Mouse (Mus musculus) adrenal gland, postnatal 14 days (tissue): ENCODE results near the gene Olfr9. TPM values are rescaled to one million over a fixed set of nuclear protein-coding genes. Genes with fewer than 3 reads are reported as not detected.
"Not testable (repeated sequence)": the region's sequence is repeated elsewhere in the genome, so short reads cannot be mapped to it uniquely, and the experiment has no call there.

Source experiments
- DNase-seq: peaks from one replicate; pipeline ENCODE4 v3.0.0; 2021; ENCODE audit warnings: mixed read lengths
- total RNA-seq: library from RNA; stranded (reverse); gene quantifications from 2 replicates; pipeline ENCODE4 v1.2.3, GENCODE M21; 2021

The Olfr9 gene
- total RNA-seq, 1 experiment from 2014 or later, result not detected

GRCm38 (mm10) chr10:129004032-129004920 is 15.0 kb downstream of the Olfr9 start:
- DNase-seq, result no peak

- DNase-seq, result no peak
Observed at GRCm38 (mm10) chr10:129010288-129010841, 21.1 kb downstream of the Olfr9 start, which contains the start of gene Olfr763. Gene Olfr763 (plus strand): TSS chr10:129010791.

- not testable (repeated sequence) for DNase-seq
Observed at GRCm38 (mm10) chr10:129011511-129011910, 22.3 kb downstream of the Olfr9 start.

- DNase-seq, result no peak
Observed at GRCm38 (mm10) chr10:129014477-129014876, 25.2 kb downstream of the Olfr9 start.

- DNase-seq, result no peak
Observed at GRCm38 (mm10) chr10:129023319-129023718, 34.1 kb downstream of the Olfr9 start.

- DNase-seq, result peak; percentile 39
Observed at GRCm38 (mm10) chr10:129026018-129026662, 36.9 kb downstream of the Olfr9 start.

GRCm38 (mm10) chr10:129028343-129028742 is 39.1 kb downstream of the Olfr9 start:
- no peak for DNase-seq

GRCm38 (mm10) chr10:129039796-129040195 is 50.6 kb downstream of the Olfr9 start, which contains the start of gene Olfr764-ps1:
Gene Olfr764-ps1 (minus strand): TSS chr10:129039896.
- DNase-seq, result no peak

Other genes with a start within 250 kb of the Olfr9 start
- gene Dgka, start 244.6 kb upstream of the Olfr9 start, total RNA-seq, result 14.3 and 36.2 TPM in 2 replicates
- 22.3 and 29.1 TPM in 2 replicates for gene Pym1, start 241.5 kb upstream of the Olfr9 start, total RNA-seq
- gene Mmp19, start 198.5 kb upstream of the Olfr9 start, total RNA-seq, result 24.6 and 30.9 TPM in 2 replicates
- gene Dnajc14, start 185.4 kb upstream of the Olfr9 start, total RNA-seq, result 60.0 and 60.9 TPM in 2 replicates
- 10.3 and 11.8 TPM in 2 replicates for gene Tmem198b, start 185.1 kb upstream of the Olfr9 start, total RNA-seq
- gene Sarnp, start 172.1 kb upstream of the Olfr9 start, total RNA-seq, result 60.7 and 62.6 TPM in 2 replicates
- gene Ormdl2, start 167.8 kb upstream of the Olfr9 start, total RNA-seq, result 31.2 and 32.5 TPM in 2 replicates
- gene Gdf11, start 97.7 kb upstream of the Olfr9 start, total RNA-seq, result 3.0 and 3.9 TPM in 2 replicates
- gene Cd63, start 88.4 kb upstream of the Olfr9 start, total RNA-seq, result 217 and 234 TPM in 2 replicates
- 10.9 and 15.5 TPM in 2 replicates for gene Rdh5, start 66.5 kb upstream of the Olfr9 start, total RNA-seq
- gene Bloc1s1, start 65.4 kb upstream of the Olfr9 start, total RNA-seq, result 220 TPM in 2 replicates
- 18.7 and 19.0 TPM in 2 replicates for gene Itga7, start 55.6 kb upstream of the Olfr9 start, total RNA-seq
- gene Mettl7b, start 28.4 kb upstream of the Olfr9 start, total RNA-seq, result 0.83 and 37.1 TPM in 2 replicates
- not detected in 2 replicates for gene Olfr763, start 21.4 kb downstream of the Olfr9 start, total RNA-seq
- gene Olfr764-ps1, start 50.5 kb downstream of the Olfr9 start, total RNA-seq, result not detected in 2 replicates
- gene Olfr765, start 60.6 kb downstream of the Olfr9 start, total RNA-seq, result not detected in 2 replicates
- gene Olfr766-ps1, start 79.5 kb downstream of the Olfr9 start, total RNA-seq, result not detected in 2 replicates
- not detected in 2 replicates for gene Olfr767, start 93.5 kb downstream of the Olfr9 start, total RNA-seq
- not detected in 2 replicates for gene Olfr768, start 109.9 kb downstream of the Olfr9 start, total RNA-seq
- not detected in 2 replicates for gene Olfr769, start 128.4 kb downstream of the Olfr9 start, total RNA-seq
- not detected in 2 replicates for gene Olfr770, start 149.6 kb downstream of the Olfr9 start, total RNA-seq
- gene Olfr771, start 175.3 kb downstream of the Olfr9 start, total RNA-seq, result not detected in 2 replicates
- not detected in 2 replicates for gene Olfr772, start 188.5 kb downstream of the Olfr9 start, total RNA-seq
- gene Olfr773, start 198.0 kb downstream of the Olfr9 start, total RNA-seq, result not detected in 2 replicates
- gene Olfr774, start 246.8 kb downstream of the Olfr9 start, total RNA-seq, result not detected in 2 replicates